Mouse (Mus musculus) stomach, postnatal 0 days (tissue): ENCODE data around the gene Oaz1. TPM values are rescaled to one million over a fixed set of nuclear protein-coding genes. Genes with fewer than 3 reads are reported as not detected.
A peak's percentile ranks its signal among the peaks of the same experiment; 100 is the strongest.

ENCODE experiments used
- ATAC-seq: fragments of 200-750 bp; cut with Nextera tagmentation; 2 replicates; pipeline ENCODE4 v1.8.0; 2017; ENCODE audit not compliant: low FRiP score, low TSS enrichment
- DNase-seq: peaks from one replicate; pipeline ENCODE4 v3.0.0-alpha.2; 2016; ENCODE audit warnings: low spot score
- H3K27ac ChIP-seq: fragments of 300-500 bp; sonication (generic); replicated peaks from 2 replicates; pipeline ENCODE4 v1.5.1; 2014; ENCODE audit warnings: mild to moderate bottlenecking, control low read depth
- H3K27me3 ChIP-seq: fragments of 300-500 bp; sonication (generic); 2 replicates; pipeline ENCODE4 v1.6.1; 2014; ENCODE audit warnings: low read length; ENCODE audit not compliant: control insufficient read depth, insufficient read depth
- H3K36me3 ChIP-seq: fragments of 300-500 bp; sonication (generic); 2 replicates; pipeline ENCODE4 v1.6.1; 2014; ENCODE audit warnings: low read length, mixed read lengths; ENCODE audit not compliant: control insufficient read depth, insufficient read depth
- H3K4me1 ChIP-seq: fragments of 300-500 bp; sonication (generic); replicated peaks from 2 replicates; pipeline ENCODE4 v1.6.1; 2014; ENCODE audit warnings: antibody characterized with exemption; ENCODE audit not compliant: control insufficient read depth, insufficient read depth
- H3K4me2 ChIP-seq: fragments of 300-500 bp; sonication (generic); replicated peaks from 2 replicates; pipeline ENCODE4 v1.6.1; 2014; ENCODE audit warnings: low read depth, mild to moderate bottlenecking, control low read depth, moderate library complexity
- H3K4me3 ChIP-seq: fragments of 300-500 bp; sonication (generic); 2 replicates; pipeline ENCODE4 v1.5.1; 2014; ENCODE audit warnings: low read depth, low read length, control low read depth
- H3K9ac ChIP-seq: fragments of 300-500 bp; sonication (generic); 2 replicates; pipeline ENCODE4 v1.6.1; 2014; ENCODE audit warnings: mild to moderate bottlenecking, low read length, control low read depth, mixed read lengths
- H3K9me3 ChIP-seq: fragments of 300-500 bp; sonication (generic); 2 replicates; pipeline ENCODE4 v1.6.1; 2016; ENCODE audit warnings: low read length; ENCODE audit not compliant: control insufficient read depth
- CTCF ChIP-seq: IDR thresholded peaks from 2 replicates; pipeline ENCODE4 v1.5.1; 2016; ENCODE audit warnings: antibody characterized with exemption, low read depth, mild to moderate bottlenecking, moderate library complexity
- EP300 ChIP-seq: optimal IDR thresholded peaks from 2 replicates; pipeline ENCODE3; 2016; ENCODE audit warnings: antibody characterized with exemption
- WGBS: fragments of 180-500 bp; shearing (Covaris S2); extraction: QIAGEN DNeasy Blood & Tissue Kit; methylation state at CpG from one replicate; pipeline ENCODE4 v1.1.7; 2014; 5-methylcytosine and 5-hydroxymethylcytosine counted together
- polyA plus RNA-seq: library from polyadenylated mRNA; unstranded; fragments of >200 nt; fragmentation: Nextera tagmentation; extraction: Ambion mirVana; gene quantifications from 2 replicates; pipeline ENCODE4 v1.2.1, GENCODE M21; 2015

Gene Oaz1
- polyA plus RNA-seq, 1 experiment from 2014 or later: 1,070 TPM

DNA sequence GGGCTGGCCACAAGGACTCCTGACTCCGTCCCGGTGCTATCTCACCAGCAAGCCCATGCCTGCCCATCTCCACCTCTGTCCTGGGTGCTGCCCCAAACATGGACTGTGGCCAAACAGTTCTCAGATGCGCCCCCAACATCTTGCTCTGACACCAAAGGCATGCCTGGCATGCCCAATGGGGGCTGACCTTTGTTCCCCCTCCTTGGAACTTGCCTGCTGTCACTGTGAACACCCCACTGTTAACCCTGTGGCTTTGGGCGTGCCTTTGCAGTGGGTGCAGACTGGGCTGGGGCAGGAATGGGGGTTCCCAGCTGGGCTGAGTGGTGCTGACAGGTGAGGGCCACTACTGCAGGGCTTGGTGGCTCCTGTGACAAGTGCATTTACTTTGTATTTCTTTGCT, 32.7 kb upstream of the Oaz1 start:
- no peaks in the 10 kb centered on the region for H3K9me3 ChIP-seq
- H3K36me3 ChIP-seq: peaks cover 41% of the 10 kb centered on the region
- no peak overlapping the region for H3K4me3 ChIP-seq
- TF ChIP-seq EP300 (no peak), CTCF (no peak)
- 80% methylated on average over 4 of the region's 4 CpGs for WGBS
- ATAC-seq (no peak), DNase-seq (no peak)
- H3K9ac ChIP-seq: no peak overlapping the region
- no peak overlapping the region for H3K4me2 ChIP-seq
- H3K27me3 ChIP-seq: no peaks in the 10 kb centered on the region
- H3K27ac ChIP-seq: no peak overlapping the region
- H3K4me1 ChIP-seq: peaks cover 4% of the 10 kb centered on the region

DNA sequence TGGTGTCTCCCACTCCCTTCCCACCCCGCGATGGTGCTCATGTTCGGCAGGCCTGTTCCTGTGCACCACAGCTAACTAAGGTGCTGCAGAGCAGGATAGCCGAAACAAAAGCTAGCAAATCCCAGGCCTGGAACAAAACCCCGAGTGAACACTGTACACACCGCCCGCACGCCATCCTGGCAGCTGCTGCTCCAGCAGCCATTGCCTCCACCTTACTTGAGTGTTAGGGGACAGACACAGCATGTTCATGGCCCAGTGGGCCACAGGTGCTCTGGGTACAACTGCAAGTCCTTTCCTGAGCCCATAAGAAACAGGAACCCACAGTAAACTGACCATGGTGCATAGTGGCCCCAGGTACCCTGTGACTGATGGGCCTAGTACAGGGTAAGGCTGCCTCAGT, 31.7 kb upstream of the Oaz1 start:
- peaks cover 34% of the 10 kb centered on the region for H3K36me3 ChIP-seq

DNA sequence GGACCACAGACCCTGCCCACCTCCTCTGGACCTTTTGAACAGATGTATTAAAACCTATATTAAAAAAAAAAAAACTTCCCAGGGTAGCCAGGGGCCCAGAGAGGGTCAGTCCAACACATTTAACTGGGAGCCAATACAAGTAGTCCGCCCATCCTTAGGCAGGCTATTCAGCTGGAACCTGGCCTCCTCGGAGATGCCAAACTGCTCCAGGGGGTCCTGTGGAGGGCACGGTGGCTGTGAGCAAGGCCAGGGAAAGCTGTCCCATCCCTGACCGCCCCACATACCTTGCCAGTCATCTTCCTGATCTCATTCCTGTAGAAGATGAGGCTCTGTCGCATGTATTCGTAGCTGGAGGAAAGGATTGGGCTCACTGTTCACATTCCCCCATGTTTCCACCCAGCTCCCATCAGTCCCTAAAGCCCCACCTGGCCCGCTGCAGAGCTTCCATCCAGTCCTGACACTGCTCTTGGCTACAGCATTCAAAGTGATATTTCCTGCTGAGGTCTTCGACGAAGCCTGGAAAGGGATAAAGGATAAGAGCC, 30.1 kb upstream of the Oaz1 start:
- H3K36me3 ChIP-seq: peaks cover 25% of the 10 kb centered on the region
- no peaks in the 10 kb centered on the region for H3K9me3 ChIP-seq
- peak overlapping the region; percentile 97 for H3K9ac ChIP-seq
- H3K4me1 ChIP-seq: peaks cover 6% of the 10 kb centered on the region
- TF ChIP-seq EP300 (no peak), CTCF (no peak)
- H3K27ac ChIP-seq: no peak overlapping the region
- no peaks in the 10 kb centered on the region for H3K27me3 ChIP-seq
- WGBS: 81% methylated on average over 9 of the region's 9 CpGs
- no peak for DNase-seq
- no peak overlapping the region for H3K4me3 ChIP-seq
- no peak for ATAC-seq
- H3K4me2 ChIP-seq: no peak overlapping the region

More for the DNA sequence above, 31.7 kb upstream of the Oaz1 start:
- H3K27ac ChIP-seq: no peak overlapping the region
- H3K4me1 ChIP-seq: peaks cover 6% of the 10 kb centered on the region
- ATAC-seq (no peak), DNase-seq (no peak)
- H3K9ac ChIP-seq: no peak overlapping the region; the same call in 1 of the 2 replicates
- H3K9me3 ChIP-seq: no peaks in the 10 kb centered on the region
- H3K4me2 ChIP-seq: no peak overlapping the region
- H3K4me3 ChIP-seq: no peak overlapping the region
- no peak for TF ChIP-seq EP300
- TF ChIP-seq CTCF: no peak
- no peaks in the 10 kb centered on the region for H3K27me3 ChIP-seq
- 69% methylated on average over 8 of the region's 8 CpGs for WGBS

DNA sequence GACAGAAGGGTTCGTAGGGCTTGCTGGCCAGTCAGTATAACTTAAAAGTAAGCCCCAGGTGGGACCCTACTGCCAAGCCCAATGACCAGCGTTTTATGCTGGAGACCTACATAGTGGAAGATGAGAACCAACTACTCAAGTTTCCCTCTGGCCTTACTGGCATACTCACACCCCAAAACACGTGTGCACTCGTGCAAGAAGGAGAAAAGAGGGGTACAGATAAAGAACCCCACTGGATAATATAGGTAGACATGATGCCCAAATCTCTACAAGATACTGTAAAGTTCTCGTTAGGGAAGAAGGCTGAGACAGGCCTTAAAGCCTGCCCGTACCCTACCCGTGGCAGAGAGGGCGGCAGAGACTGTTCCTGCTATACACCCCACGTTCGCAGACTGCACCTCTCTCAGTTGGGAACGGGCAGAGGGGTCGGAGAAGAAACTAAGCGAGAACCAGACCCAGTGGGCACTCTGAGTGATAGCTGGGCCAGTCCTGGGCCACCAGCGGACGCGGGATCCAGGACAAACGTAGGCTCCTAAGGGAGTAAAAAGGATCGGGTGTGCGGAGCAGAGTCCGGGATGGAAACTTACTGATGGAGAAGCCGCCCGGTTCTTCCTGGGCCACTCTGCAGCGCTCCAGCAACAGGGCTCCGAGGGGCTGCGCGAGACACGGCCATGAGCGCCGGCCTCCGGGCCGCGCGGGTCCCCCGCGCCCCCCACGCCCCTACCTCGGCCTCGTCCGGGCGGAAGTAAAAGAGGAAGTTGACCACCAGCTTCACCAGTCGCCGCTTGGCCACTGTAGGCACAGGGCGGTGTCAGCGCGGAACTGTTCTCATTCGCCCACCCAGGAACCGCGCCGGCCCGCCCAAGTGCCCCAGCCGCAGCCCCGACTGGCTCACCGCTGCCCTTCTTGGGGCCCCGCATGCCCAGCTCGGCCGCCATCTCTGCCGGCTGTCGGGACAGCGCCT, 29.0 kb upstream of the Oaz1 start:
- TF ChIP-seq EP300: no peak
- TF ChIP-seq CTCF: no peak; the same call in 1 of the 2 replicates
- peaks cover 26% of the 10 kb centered on the region for H3K36me3 ChIP-seq
- H3K9me3 ChIP-seq: no peaks in the 10 kb centered on the region
- peak overlapping the region; percentile 97 for H3K9ac ChIP-seq
- 2% methylated on average over 58 of the region's 59 CpGs for WGBS
- DNase-seq (no peak), ATAC-seq (peak; percentile 63)
- peak overlapping the region; percentile 98 for H3K27ac ChIP-seq
- peak overlapping the region; percentile 84 for H3K4me3 ChIP-seq
- peak overlapping the region; percentile 74 for H3K4me2 ChIP-seq
- no peaks in the 10 kb centered on the region for H3K27me3 ChIP-seq
- H3K4me1 ChIP-seq: peaks cover 6% of the 10 kb centered on the region

DNA sequence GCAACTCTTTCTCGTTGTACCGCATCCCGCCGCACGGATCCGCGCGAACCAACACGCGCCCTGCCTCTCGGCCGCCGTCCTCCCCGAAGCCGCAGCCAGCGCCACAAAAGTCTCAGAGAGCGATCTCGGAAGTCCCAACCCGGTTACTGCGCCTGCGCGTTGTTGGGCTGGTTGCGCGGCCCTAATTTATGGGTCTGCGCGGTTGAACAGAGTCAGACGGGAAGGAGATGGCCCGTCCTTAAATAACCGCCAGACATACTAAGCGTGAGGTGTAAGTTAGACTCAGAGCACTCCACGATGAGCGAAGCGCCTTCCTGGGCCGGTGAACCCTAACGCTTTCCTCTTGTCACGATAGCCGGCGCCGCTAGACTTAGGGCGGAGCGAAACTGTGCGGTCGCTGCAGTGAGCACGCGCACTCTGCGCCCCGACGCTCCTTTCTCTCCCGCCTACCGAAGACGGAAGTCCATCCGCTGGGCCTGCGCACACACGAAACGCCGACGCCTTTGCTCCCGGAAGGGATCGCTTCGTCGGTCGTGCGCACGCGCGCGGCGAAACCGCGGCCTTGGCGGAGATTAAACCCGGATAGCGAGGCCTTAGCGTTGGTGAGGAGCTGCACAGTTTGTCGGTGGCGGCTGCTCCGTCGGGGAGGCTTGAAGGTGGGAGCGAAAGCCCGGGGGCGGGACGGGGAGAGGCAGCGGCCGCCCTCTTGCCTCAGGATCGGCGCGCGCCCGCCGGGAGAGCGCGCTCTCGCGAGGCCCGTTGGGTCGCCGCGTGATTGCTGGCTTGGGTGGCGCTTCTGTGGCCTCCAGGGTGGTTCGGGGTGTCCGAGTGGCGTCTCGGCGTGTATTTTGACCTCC, 28.1 kb upstream of the Oaz1 start, which contains the start of the genes Sf3a2 and Plekhj1:
Gene Sf3a2 (plus strand): TSS at position 49 of the 857 bp plus-strand sequence.
Gene Plekhj1 (minus strand): TSS at position 477 of the 857 bp plus-strand sequence.
- ATAC-seq: peak; percentile 92
- H3K4me1 ChIP-seq: peaks cover 6% of the 10 kb centered on the region
- under 1% methylated on average over 103 of the region's 104 CpGs for WGBS
- peak within 1 kb of the TSS; percentile 98 for H3K27ac ChIP-seq
- peak within 1 kb of the TSS; percentile 74 for H3K4me2 ChIP-seq
- no peaks in the 10 kb centered on the region for H3K9me3 ChIP-seq
- DNase-seq: peak; percentile 94
- H3K36me3 ChIP-seq: peaks cover 35% of the 10 kb centered on the region
- H3K27me3 ChIP-seq: no peaks in the 10 kb centered on the region
- TF ChIP-seq CTCF (no peak), EP300 (no peak)
- H3K4me3 ChIP-seq: peak within 1 kb of the TSS; percentile 84
- peak within 1 kb of the TSS; percentile 97 for H3K9ac ChIP-seq
